Mouse (Mus musculus): ENCODE results near the gene Tes3-ps.

The Tes3-ps gene

GRCm38 (mm10) chr13:49504510-49504909, 11.4 kb downstream of the Tes3-ps start, which contains the start of gene Ecm2:
TSS of gene Ecm2 (plus strand) at chr13:49504810.
- DNase-seq (ENCODE audit: inconsistent ontology term), result no peak

DNA sequence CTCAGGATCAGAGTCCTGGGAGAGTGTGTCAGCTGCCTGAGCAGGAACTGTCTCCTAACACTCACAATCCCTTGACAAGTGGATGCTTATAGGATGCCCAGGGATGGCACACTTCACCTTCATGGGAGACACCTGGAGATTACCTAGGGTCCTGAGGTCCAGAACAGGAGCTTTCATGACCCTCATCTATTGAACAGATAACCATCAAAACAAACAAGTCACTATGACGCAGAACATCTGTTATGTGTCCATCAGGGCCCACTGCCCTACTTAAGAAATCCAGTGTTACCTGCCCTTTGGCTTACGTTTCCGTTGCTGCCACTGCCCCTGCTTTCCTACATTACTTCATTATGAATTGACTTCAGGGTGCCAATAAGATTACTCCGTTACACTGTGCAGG, 12.7 kb downstream of the Tes3-ps start:
- no peak for DNase-seq (ENCODE audit: inconsistent ontology term)

DNA sequence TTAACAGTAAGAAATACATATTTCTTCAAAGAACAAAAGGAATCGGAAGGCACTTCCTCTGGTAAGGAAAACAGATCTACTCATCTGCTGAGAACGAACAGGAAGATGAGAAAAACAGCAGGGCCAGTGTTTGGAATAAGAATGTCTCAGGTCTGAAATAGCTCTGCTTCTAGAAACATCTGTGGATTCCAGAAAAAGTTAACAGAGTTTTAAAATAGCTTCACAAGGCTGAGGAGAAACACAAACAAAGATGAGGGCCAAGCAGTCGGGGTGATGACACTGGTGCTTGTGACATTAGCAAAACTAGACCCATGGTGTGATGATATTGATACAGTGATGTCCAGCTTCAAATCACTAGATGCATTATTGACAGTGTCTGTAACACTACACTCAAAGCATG, 14.1 kb downstream of the Tes3-ps start:
- no peak for DNase-seq (ENCODE audit: inconsistent ontology term)

GRCm38 (mm10) chr13:49518761-49519160, 25.6 kb downstream of the Tes3-ps start:
- peak; percentile 15 for DNase-seq (ENCODE audit: inconsistent ontology term)

- DNase-seq (ENCODE audit: inconsistent ontology term), result no peak
Measured at GRCm38 (mm10) chr13:49526235-49526634, 33.1 kb downstream of the Tes3-ps start.

GRCm38 (mm10) chr13:49530636-49531035, 37.5 kb downstream of the Tes3-ps start:
- no peak for DNase-seq (ENCODE audit: inconsistent ontology term)

GRCm38 (mm10) chr13:49536946-49537345, 43.8 kb downstream of the Tes3-ps start:
- no peak for DNase-seq (ENCODE audit: inconsistent ontology term)

DNA sequence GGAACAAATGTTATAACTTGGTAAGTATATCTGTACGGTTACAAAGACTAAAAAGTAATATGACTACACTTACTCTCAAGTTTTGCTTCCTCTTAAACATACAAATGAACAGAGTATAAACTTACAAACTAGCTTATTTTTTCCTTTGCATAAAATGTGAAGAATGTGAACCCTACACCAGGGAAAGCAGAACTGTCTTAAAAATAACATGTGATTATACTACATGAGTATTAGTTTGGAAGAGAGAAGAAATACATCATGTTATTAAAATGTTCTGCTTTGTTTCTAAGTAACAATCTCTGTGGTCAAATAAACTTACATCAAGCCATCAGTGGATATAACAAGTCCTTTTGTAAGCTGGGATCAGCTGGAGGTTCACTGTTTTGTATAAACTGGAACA, 45.6 kb downstream of the Tes3-ps start:
- no peak for DNase-seq (ENCODE audit: inconsistent ontology term)

DNA sequence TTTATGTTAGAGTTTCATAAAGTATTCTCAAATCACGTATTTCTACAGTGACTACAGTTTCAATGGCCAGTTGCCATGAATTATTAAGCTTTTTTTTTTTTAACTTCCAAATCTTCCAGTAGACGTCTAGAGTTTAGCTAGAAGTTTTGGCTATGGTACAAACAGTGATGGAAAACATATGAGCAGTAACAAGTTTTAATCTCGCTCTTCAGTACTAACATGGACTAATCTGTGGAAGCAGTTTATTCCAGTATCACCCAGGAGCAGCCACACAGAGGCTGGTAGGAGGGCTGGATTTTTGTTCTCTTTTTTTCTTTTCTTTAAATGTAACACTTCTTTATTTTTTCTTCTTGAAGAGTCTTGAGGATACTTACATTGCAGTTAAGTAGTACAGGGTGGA, 51.2 kb downstream of the Tes3-ps start, which contains the start of gene Aspn:
Gene Aspn, plus strand, starts transcription at position 165 of the 400 bp plus-strand sequence.
- DNase-seq (ENCODE audit: inconsistent ontology term), result no peak

GRCm38 (mm10) chr13:49545646-49546045, 52.5 kb downstream of the Tes3-ps start:
- no peak for DNase-seq (ENCODE audit: inconsistent ontology term)

All from Muller cell, postnatal 12 days (primary cell).